Mouse (Mus musculus): ENCODE results near the gene Plod3. TPM values are rescaled to one million over a fixed set of nuclear protein-coding genes. Genes with fewer than 3 reads are reported as not detected.

Plod3 gene
- total RNA-seq, 2 experiments from 2014 or later = 46.9 to 51.8 TPM

DNA sequence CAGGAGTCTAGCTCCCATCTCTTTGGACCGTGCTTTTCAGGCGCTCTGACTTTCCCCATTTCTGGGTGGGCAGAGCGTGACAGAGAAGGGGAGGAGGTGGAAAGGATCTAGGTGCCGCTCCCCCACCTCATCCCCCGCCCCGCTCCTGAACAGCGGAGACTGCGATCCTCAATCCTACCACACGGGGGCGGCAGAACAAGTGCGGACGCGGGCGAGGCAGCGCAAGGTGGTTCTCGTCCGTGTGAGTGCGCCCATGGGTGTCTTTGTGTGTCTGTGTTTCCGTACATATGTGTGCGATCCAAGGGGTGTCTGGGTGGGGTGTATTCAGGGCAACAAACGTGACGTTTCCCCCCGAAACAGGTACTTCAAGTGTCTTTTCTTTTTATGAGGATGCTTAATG is 38.3 kb downstream of the Plod3 start:
- peak; percentile 89 for DNase-seq

DNA sequence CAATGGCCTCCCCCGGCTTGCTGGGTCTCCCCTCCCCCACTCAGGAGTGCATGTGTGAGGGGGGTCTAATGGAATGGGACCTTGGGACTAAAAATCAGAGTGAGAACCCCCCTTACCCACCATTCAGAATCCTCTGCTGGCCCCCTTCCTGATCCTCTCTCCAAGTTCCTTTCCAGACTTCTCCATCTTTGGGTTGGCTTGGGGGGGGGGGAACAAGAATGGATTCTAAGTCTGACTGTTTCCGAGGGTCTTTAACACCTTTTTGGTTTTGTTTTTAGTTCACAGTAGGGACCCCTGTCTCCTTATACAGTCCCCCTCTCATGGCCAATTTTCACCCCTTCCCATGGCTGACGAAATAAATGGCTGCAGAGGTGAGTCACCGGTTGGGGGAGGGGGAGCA is 39.3 kb downstream of the Plod3 start, which contains the start of gene Vgf:
Gene Vgf, plus strand, starts transcription at position 301 of the 400 bp plus-strand sequence.
- no peak for DNase-seq

DNA sequence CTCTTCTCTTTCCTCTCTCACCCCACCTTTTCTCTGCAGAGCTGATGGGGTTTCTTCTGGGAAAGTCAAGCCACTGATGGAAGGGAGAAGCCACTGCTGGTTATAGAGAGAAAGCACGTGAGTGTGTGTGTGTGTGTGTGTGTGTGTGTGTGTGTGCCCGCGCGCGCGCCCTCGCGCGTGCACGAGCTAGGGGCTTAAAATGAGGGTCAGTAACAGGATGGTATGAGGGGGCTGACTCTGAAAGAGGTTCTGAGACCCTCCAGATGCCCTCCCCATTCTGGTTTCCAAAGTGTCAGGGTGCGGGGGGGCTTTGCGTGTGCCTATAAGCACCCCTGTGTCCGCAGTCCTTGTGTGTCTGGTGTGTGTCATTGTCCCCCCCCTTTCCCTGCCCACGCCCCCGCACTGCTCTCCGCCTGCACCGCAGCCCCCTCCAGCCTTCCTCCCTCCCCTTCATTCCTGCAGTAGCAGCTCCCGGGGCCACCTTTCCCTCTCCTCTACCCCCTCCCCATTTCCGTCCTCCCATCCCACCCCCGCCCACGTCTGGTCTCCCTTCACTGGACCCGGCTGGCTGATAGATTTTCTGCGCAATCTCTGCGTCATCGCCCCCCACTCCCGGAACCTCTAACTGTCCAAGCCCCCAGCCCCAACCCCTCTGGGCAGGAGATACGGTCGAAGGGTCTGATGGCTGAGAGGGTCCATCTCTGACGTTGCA is 41.9 kb downstream of the Plod3 start:
- no peak for DNase-seq

DNA sequence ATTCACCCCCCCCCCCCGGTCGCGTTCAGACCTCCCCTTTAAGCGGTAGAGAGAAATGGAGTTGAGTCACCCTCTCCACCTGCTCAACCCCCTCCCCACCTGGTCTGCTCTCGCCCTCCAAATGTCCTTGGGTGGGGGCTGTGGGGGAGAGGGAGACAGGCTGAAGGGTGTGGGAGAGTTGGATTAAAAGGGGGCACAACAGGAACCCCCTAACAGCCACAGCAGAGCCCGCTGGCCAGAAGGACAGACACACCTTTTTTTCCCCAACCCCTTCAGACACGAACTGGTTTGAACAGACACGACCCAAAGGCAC is 42.4 kb downstream of the Plod3 start:
- no peak for DNase-seq

DNA sequence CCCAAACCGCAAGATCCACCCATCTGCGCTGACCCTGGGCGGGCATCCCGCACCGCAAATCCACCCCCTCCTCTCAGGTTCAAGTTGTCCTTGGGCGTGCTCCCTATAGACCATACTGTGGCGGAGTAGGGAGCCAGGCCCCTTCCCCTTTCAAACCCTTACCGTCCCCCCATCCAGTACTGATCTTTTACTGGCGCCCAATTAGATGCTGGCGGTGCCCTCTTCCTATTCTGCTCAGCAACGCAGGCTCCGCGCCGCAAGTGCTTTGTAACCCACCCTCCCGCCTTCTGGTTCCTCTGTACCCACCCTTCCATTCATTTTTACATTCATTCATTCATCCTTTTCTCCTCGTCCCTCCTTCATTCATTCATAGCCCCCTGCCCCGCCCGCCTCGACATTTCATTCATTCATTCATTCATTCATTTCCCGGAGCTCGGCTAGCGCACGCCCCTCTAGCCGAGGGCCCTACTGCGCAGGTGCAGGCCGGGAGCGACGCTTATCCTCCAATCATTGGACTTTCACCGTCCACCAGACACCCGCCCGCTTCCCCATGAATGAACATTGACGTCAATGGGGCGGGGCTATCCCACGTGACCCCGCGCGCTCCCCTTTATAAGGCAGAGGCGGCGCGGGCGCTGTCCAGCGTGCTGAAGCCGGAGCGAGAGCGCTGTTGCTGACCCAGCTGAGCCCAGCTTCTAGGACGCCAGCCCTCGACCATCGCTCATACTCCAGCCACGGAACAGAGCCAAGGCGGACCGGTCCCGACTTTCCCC is 43.0 kb downstream of the Plod3 start:
- DNase-seq = peak; percentile 98

DNA sequence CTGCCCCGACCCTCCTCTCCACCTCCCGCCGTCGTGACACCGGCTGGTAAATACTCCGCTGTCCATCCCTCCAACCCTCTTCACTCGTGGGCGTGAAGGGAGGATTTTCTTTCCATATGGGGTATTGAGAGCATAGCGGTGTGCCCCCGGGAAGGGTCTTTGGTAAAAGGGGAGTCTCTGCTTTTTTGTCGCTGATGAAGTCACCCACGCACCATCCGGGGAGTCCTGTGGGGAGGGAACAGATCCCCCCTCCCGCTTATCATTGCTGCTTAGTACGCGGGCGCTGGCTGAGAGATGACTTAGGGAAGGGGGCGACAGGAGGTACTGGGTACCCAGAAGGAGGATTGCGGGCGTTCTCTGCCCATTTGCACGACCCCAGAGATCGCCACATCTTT is 43.6 kb downstream of the Plod3 start:
- DNase-seq = no peak

DNA sequence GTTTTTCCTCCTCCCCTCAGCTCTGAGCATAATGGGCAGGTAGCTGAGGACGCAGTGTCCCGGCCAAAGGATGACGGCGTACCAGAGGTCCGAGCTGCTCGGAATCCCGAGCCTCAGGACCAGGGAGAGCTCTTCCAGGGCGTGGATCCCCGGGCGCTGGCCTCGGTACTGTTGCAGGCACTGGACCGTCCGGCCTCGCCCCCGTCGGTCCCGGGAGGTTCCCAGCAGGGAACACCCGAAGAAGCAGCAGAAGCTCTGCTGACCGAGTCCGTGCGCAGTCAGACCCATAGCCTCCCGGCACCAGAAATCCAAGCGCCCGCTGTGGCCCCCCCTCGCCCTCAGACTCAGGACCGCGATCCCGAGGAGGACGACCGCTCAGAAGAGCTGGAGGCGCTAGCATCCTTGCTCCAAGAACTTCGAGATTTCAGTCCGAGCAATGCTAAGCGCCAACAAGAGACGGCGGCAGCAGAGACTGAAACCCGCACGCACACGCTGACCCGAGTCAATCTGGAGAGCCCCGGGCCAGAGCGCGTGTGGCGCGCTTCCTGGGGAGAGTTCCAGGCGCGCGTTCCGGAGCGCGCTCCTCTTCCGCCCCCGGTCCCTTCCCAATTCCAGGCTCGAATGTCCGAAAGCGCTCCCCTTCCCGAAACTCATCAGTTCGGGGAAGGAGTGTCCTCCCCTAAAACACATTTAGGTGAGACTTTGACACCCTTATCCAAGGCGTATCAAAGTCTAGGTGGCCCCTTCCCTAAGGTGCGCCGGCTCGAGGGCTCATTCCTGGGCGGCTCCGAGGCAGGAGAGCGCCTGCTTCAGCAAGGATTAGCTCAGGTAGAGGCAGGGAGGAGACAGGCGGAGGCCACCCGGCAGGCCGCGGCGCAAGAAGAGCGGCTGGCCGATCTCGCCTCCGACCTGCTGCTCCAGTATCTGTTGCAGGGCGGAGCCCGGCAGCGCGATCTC is 44.5 kb downstream of the Plod3 start:
- DNase-seq = peak; percentile 65

DNA sequence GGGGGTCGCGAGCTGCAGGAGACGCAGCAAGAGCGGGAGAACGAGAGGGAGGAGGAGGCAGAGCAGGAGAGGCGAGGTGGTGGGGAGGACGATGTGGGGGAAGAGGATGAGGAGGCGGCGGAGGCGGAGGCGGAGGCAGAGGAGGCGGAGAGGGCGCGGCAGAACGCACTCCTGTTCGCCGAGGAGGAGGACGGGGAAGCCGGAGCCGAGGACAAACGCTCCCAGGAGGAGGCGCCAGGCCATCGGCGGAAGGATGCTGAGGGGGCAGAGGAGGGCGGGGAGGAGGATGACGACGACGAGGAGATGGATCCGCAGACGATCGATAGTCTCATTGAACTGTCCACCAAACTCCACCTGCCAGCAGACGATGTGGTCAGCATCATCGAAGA is 45.2 kb downstream of the Plod3 start:
- peak; percentile 29 for DNase-seq

DNA sequence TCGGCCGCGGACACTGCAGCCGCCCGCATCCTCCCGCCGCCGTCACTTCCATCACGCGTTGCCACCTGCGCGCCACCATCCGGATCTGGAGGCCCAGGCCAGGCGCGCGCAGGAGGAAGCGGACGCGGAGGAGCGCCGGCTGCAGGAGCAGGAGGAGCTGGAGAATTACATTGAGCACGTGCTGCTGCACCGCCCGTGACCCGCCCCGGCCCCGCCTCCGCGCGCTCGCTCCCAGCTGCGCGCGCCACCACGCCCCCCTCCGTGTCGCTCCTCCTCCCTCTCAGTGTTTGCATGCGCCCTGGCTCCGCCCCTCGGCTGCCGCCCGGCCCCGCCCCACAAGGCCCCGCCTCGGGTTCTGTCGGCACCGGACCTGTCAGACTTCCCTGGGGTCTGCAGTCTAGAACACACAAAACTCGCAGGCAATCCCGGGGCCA is 45.8 kb downstream of the Plod3 start:
- peak; percentile 92 for DNase-seq

DNA sequence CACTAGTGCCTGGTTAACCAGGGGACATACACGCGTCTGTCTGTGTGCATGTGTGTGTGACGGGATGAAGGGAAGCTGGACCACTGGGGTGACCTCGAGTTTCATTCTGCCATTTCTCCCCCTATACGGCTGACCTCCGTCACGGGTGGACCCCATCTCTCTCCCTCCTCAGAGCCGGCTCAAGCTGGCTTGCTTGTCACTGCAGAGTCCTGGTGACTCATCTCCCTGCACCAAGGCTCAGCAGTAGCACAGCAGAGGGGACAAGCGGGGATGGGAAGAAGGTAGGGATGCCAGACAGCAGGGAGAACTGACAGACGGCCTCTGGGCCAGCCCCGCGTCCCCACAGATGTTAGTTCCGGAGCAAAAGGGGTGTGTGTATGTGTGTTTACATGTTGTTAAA is 49.4 kb downstream of the Plod3 start:
- DNase-seq = no peak

DNA sequence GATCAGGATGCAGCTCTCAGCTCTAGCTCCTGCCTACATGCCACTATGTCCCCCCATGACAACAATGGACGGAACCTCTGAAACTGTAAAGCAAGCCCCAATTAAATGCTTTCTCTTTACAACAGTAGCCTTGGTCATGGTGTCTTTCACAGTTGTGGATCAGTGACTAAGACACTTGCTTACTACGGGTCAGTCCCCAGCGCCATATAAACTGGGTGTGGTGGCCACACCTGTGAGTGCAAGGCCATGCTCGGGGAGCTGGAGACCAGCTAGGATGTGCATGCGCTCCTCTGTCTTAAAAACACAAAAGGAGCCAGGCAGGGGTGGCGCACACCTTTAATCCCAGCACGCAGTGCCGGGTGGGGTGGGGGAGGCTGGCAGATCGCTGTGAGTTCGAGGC is 52.6 kb downstream of the Plod3 start:
- no peak for DNase-seq

DNA sequence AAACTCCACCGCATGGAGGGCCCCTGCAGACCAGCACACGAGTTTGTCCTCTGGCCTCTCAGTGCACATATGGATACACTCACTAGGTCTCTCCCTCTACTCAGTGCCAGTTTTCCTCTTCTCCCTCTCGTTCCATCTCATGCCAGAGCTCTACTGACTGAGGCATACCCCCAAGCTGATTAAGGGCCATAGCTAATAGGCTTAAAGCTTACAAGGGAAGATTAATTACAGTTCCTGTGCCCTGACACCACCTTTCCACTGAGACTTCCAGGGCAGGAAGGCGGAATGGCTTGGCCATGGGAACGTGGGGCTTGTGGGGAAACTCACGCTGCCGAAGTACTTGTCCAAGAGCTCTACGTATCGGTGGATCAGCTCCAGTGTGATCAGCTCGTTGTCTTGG is 54.6 kb downstream of the Plod3 start:
- DNase-seq = no peak

DNA sequence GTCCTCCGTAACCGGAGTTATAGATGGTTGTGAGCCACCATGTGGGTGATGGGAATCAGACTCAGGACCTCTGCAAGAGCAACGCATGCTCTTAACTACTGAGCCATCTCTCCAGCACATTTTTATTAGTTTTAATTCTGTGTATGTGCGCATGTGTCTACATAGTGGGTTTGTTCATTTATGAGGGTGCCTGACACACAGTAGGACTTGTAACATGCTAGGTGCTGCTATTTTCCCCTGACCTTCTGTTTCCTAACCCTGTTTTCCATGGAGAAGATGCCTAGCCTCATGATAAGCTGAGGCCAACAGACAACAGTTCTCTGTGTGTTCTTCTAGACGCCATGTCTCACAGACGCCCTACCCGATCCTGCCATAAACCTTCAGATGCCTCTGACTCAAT is 57.2 kb downstream of the Plod3 start:
- no peak for DNase-seq

DNA sequence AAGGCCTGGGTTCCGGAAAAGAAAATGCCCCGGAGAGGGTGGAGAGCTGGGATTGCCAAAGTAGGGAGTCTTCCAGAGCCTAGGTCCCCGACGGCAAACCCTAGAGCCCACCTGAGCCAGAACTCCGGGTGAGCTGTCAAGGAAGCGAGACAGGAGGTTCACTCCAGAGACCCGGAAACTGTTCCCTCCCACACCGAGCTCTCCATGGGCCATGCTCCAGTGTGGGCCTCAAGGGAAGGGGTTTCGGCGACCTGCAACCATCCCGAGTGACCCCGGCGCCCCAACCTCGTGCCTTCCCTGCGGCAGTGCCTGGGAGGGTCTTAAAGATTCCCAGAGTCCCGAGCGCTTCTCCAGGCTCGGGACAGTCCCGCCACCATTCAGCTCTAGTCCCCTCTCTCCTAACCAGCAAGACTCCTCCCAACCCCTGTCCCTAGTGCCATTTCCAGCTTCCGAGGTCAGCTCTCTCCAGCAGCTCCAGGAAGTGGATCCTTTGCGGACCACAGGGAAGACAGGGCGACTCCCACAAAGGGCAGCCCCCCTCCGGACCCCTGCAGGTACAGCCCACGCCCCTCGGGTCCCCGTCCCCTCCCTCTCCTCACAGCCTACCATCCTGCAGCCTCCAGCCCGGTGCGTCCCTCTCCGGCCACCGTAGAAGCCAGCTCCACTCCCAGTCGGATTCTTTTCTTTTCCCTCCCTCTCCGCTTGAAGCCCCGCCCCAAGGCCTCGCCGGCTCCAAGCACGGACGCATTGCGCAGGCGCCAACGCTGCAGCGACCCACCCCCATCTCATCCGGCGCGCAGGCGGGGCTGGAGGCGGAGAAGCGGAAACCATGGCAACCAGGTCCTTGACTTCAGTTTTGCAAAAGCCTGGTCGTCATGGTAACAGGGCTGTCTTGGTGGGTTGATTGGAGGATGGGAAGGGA is 58.8 kb downstream of the Plod3 start, which contains the start of gene Ap1s1:
Gene Ap1s1, minus strand, starts transcription at position 734 of the 922 bp plus-strand sequence.
- peak; percentile 99 for DNase-seq

Small RNA genes within 50 kb of the gene (microRNA-seq; reads per million reads assigned to microRNA genes)
- 27.0 to 30.3 reads per million in 2 experiments for gene Mir702

Other genes with a start within 250 kb of the Plod3 start
- 10 to 100 TPM; 10.7 to 11.4 TPM for gene Col26a1, start 103.8 kb upstream of the Plod3 start, total RNA-seq (2021)
- gene Ift22, start 78.9 kb upstream of the Plod3 start, total RNA-seq (2021) = 10 to 100 TPM; 14.2 to 14.3 TPM
- gene Fis1, start 33.7 kb upstream of the Plod3 start, total RNA-seq (2021) = 100 to 1,000 TPM; 177 to 180 TPM
- gene Cldn15, start 20.4 kb upstream of the Plod3 start, total RNA-seq (2021) = 1 to 10 TPM; 4.7 to 6.8 TPM
- gene Znhit1, start 1.0 kb downstream of the Plod3 start, total RNA-seq (2021) = 10 to 100 TPM; 48.6 to 53.2 TPM
- gene Vgf, start 39.4 kb downstream of the Plod3 start, total RNA-seq (2021) = not detected
- gene Ap1s1, start 59.1 kb downstream of the Plod3 start, total RNA-seq (2021) = 10 to 100 TPM; 70.9 to 82.3 TPM
- gene Serpine1, start 85.2 kb downstream of the Plod3 start, total RNA-seq (2021) = 10 to 100 TPM; 13.4 to 14.0 TPM
- gene Trim56, start 129.2 kb downstream of the Plod3 start, total RNA-seq (2021) = 10 to 100 TPM; 15.7 to 15.9 TPM
- not detected for gene Muc3, start 162.3 kb downstream of the Plod3 start, total RNA-seq (2021)
- gene Muc3a, start 225.4 kb downstream of the Plod3 start, total RNA-seq (2021) = under 1 TPM; 0.32 to 0.33 TPM